Mouse (Mus musculus) embryonic facial prominence, embryonic 12.5 days (tissue): ENCODE measurements at regions not wholly inside any gene's neighbourhood (a gene's known extent, or its start where the extent isn't known, plus 50 kb on each side); places are given as distances from the start of the nearest gene placed in this dataset.

Source experiments
- ATAC-seq: fragments of 200-750 bp; cut with Nextera tagmentation; 2 replicates; pipeline ENCODE4 v1.8.0; 2017; ENCODE audit not compliant: insufficient number of reproducible peaks, insufficient read depth, low FRiP score, low TSS enrichment
- H3K27ac ChIP-seq: fragments of 300-500 bp; sonication (generic); 2 replicates; pipeline ENCODE4 v1.5.1; 2016; ENCODE audit warnings: mild to moderate bottlenecking
- H3K27me3 ChIP-seq: fragments of 300-500 bp; sonication (generic); 2 replicates; pipeline ENCODE4 v1.6.1; 2016; ENCODE audit warnings: mild to moderate bottlenecking, moderate library complexity
- H3K36me3 ChIP-seq: fragments of 300-500 bp; sonication (generic); 2 replicates; pipeline ENCODE4 v1.6.1; 2016; ENCODE audit warnings: mild to moderate bottlenecking
- H3K4me1 ChIP-seq: fragments of 300-500 bp; sonication (generic); 2 replicates; pipeline ENCODE4 v1.6.1; 2016
- H3K4me2 ChIP-seq: fragments of 300-500 bp; sonication (generic); replicated peaks from 2 replicates; pipeline ENCODE4 v1.6.1; 2016; ENCODE audit warnings: mild to moderate bottlenecking, moderate library complexity
- H3K4me3 ChIP-seq: fragments of 300-500 bp; sonication (generic); 2 replicates; pipeline ENCODE4 v1.5.1; 2016; ENCODE audit warnings: mild to moderate bottlenecking
- H3K9ac ChIP-seq: fragments of 300-500 bp; sonication (generic); 2 replicates; pipeline ENCODE4 v1.6.1; 2016; ENCODE audit warnings: mild to moderate bottlenecking, moderate library complexity
- H3K9me3 ChIP-seq: fragments of 300-500 bp; sonication (generic); 2 replicates; pipeline ENCODE4 v1.6.1; 2016; ENCODE audit warnings: mild to moderate bottlenecking, moderate library complexity
- WGBS: fragments of 180-500 bp; shearing (Covaris S2); methylation state at CpG from one replicate; pipeline ENCODE4 v1.1.7; 2016; 5-methylcytosine and 5-hydroxymethylcytosine counted together

- H3K4me1 ChIP-seq, result no peaks in the 10 kb centered on the region
- no peak overlapping the region for H3K9ac ChIP-seq
- H3K9me3 ChIP-seq, result no peaks in the 10 kb centered on the region
- H3K27me3 ChIP-seq, result no peaks in the 10 kb centered on the region
- ATAC-seq, result no peak
- no peak overlapping the region for H3K4me3 ChIP-seq
- H3K4me2 ChIP-seq, result no peak overlapping the region
- H3K36me3 ChIP-seq, result no peaks in the 10 kb centered on the region
- no peak overlapping the region for H3K27ac ChIP-seq
- 71% methylated on average over 2 of the region's 2 CpGs for WGBS
These were observed 423.0 kb downstream of the Cbln4 start for GRCm38 (mm10) chr2:171620253-171620652.

DNA sequence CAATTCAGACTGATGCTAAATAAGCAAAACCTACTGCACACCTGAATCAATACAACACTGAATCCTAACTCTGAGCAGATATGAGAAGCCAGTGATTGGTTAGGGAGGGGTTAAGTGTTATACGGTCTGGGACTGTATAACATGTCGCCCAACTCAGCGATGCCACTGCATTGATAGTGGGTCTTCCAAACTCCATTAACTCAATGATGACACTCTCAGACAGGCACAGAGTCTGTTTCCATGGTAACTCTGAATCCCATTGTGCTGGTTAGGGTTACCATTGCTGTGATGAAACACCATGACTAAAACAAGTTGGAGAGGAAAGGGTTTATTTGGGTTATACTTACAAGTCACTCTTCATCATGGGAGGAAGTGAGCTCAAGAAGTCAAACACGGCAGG is 424.5 kb downstream of the Cbln4 start:
- no peaks in the 10 kb centered on the region for H3K4me1 ChIP-seq
- no peak overlapping the region for H3K4me3 ChIP-seq
- WGBS, result 85% methylated on average over 4 of the region's 4 CpGs
- no peaks in the 10 kb centered on the region for H3K9me3 ChIP-seq
- no peak overlapping the region for H3K27ac ChIP-seq
- H3K27me3 ChIP-seq, result no peaks in the 10 kb centered on the region
- no peaks in the 10 kb centered on the region for H3K36me3 ChIP-seq
- no peak for ATAC-seq
- no peak overlapping the region for H3K9ac ChIP-seq
- no peak overlapping the region for H3K4me2 ChIP-seq

- H3K9me3 ChIP-seq, result no peaks in the 10 kb centered on the region
- no peaks in the 10 kb centered on the region for H3K36me3 ChIP-seq
- no peak for ATAC-seq
- 86% methylated on average over 9 of the region's 9 CpGs for WGBS
- no peak overlapping the region for H3K27ac ChIP-seq
- H3K9ac ChIP-seq, result no peak overlapping the region
- H3K27me3 ChIP-seq, result no peaks in the 10 kb centered on the region
- no peaks in the 10 kb centered on the region for H3K4me1 ChIP-seq
- no peak overlapping the region for H3K4me3 ChIP-seq
- no peak overlapping the region for H3K4me2 ChIP-seq
These were observed 424.9 kb downstream of the Cbln4 start for GRCm38 (mm10) chr2:171618333-171618732.

DNA sequence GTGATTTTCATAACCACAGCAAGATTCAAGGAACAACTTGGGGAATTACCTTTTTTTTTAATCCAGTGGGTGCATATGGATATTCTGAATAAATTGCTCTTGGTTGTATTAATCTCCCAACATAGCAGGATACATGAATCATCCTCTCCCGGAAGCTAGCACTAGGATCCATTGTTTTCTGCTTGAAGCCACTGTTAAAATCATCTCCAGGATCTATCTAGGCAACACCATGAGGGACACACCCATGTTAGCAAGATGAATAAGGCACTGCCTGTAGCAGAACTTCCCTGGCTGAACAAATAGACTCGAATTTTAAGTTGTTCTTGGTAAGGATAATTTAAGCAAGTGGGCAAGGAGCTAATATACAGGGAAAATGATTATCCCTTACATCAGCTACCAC is 427.8 kb downstream of the Cbln4 start:
- H3K4me2 ChIP-seq, result no peak overlapping the region
- ATAC-seq, result no peak

GRCm38 (mm10) chr2:171605064-171605463 is 438.2 kb downstream of the Cbln4 start:
- Histone ChIP-seq H3K4me1 (no peaks in the 10 kb centered on the region), H3K9me3 (no peaks in the 10 kb centered on the region), H3K27ac (no peak overlapping the region), H3K4me2 (no peak overlapping the region), H3K27me3 (no peaks in the 10 kb centered on the region), H3K9ac (no peak overlapping the region), H3K36me3 (no peaks in the 10 kb centered on the region), H3K4me3 (no peak overlapping the region)
- ATAC-seq, result no peak
- WGBS, result 54% methylated on average over 5 of the region's 5 CpGs

More for the DNA sequence above, 427.8 kb downstream of the Cbln4 start:
- Histone ChIP-seq H3K9ac (no peak overlapping the region), H3K4me1 (no peaks in the 10 kb centered on the region), H3K27me3 (no peaks in the 10 kb centered on the region), H3K36me3 (no peaks in the 10 kb centered on the region), H3K9me3 (no peaks in the 10 kb centered on the region), H3K4me3 (no peak overlapping the region), H3K27ac (no peak overlapping the region)
- WGBS, result 75% methylated on average over 2 of the region's 2 CpGs

DNA sequence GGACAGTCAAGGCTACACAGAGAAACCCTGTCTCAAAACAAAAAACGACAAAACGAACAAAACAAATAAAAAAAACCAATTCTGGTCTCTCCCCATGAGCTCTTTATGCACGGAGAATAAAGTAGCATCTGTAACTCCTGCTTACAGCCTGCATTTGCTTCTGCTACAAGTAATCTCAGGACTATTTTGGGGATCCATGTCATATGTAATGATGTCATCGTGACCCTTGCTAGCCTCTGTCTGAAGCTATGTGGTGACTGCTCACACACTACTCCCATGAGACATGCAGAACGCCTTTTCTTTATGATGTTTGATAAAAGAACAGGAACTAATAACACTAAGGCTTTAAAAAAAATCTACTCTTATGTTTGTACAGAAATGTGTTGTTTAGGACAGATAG is 448.0 kb downstream of the Cbln4 start:
- no peak for ATAC-seq
- Histone ChIP-seq H3K36me3 (no peaks in the 10 kb centered on the region), H3K9ac (no peak overlapping the region), H3K27me3 (no peaks in the 10 kb centered on the region), H3K4me3 (no peak overlapping the region), H3K27ac (no peak overlapping the region), H3K9me3 (no peaks in the 10 kb centered on the region), H3K4me1 (no peaks in the 10 kb centered on the region), H3K4me2 (no peak overlapping the region)
- WGBS, result 79% methylated on average over 5 of the region's 5 CpGs

DNA sequence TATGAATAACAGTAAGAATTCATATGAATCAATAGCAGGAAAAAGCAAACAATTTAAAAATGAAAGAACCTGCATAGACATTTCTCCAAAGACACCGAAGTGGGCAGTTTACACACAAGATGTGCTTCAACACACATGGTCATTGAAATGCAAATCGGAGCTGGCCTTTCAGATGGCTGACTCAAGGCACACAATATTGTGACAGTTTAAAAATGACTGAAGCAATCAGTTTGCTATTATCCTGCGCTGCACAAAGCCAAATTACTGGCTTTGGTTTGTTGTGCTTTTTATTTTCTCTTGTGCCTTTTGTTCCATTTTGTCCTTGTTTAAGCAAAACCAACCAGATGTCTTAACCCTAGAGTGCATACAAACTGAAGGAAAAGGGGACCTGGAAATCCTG is 449.4 kb downstream of the Cbln4 start:
- no peak overlapping the region for H3K4me3 ChIP-seq
- H3K27ac ChIP-seq, result no peak overlapping the region
- no peaks in the 10 kb centered on the region for H3K4me1 ChIP-seq
- no peak for ATAC-seq
- H3K9ac ChIP-seq, result no peak overlapping the region
- no peaks in the 10 kb centered on the region for H3K9me3 ChIP-seq
- no peaks in the 10 kb centered on the region for H3K27me3 ChIP-seq
- 74% methylated on average over 3 of the region's 3 CpGs for WGBS
- no peak overlapping the region for H3K4me2 ChIP-seq
- no peaks in the 10 kb centered on the region for H3K36me3 ChIP-seq

- Histone ChIP-seq H3K27ac (no peak overlapping the region), H3K27me3 (no peaks in the 10 kb centered on the region), H3K9ac (no peak overlapping the region), H3K4me3 (no peak overlapping the region), H3K4me2 (no peak overlapping the region), H3K36me3 (no peaks in the 10 kb centered on the region), H3K9me3 (no peaks in the 10 kb centered on the region), H3K4me1 (no peaks in the 10 kb centered on the region)
- 86% methylated on average over 6 of the region's 6 CpGs for WGBS
- no peak for ATAC-seq
These were observed 451.0 kb downstream of the Cbln4 start for GRCm38 (mm10) chr2:171592315-171592714.

DNA sequence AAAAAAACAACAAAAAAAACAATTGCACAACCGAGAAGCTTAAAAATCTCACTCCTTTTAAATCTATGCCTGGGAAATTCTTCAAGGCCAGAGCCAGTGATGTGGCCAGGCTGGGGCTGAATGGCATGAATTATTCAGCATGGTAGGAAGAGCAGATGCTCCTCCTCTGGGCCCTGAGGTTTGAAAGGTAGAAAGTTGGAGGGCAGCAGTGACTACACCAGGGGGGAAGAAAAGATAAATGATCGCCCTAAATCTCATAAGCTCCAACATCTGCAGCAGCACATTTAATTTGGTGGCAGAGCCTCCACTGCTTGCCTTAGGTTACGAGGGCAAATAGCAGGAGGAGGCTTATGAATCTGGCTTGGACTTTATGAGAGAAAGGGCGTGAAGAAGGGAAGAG is 455.1 kb downstream of the Cbln4 start:
- WGBS, result 49% methylated on average over 4 of the region's 4 CpGs
- Histone ChIP-seq H3K4me2 (no peak overlapping the region), H3K27me3 (no peaks in the 10 kb centered on the region), H3K4me1 (no peaks in the 10 kb centered on the region), H3K27ac (peak overlapping the region; percentile 54; the same call in 1 of the 2 replicates), H3K36me3 (no peaks in the 10 kb centered on the region), H3K9me3 (no peaks in the 10 kb centered on the region), H3K9ac (no peak overlapping the region), H3K4me3 (no peak overlapping the region)
- ATAC-seq, result no peak

- Histone ChIP-seq H3K4me3 (no peak overlapping the region), H3K27ac (no peak overlapping the region), H3K4me1 (no peaks in the 10 kb centered on the region), H3K36me3 (no peaks in the 10 kb centered on the region), H3K4me2 (no peak overlapping the region), H3K9ac (no peak overlapping the region), H3K27me3 (no peaks in the 10 kb centered on the region), H3K9me3 (no peaks in the 10 kb centered on the region)
- 66% methylated on average over 9 of the region's 9 CpGs for WGBS
- no peak for ATAC-seq
These were observed 455.6 kb downstream of the Cbln4 start for GRCm38 (mm10) chr2:171587635-171588034.

DNA sequence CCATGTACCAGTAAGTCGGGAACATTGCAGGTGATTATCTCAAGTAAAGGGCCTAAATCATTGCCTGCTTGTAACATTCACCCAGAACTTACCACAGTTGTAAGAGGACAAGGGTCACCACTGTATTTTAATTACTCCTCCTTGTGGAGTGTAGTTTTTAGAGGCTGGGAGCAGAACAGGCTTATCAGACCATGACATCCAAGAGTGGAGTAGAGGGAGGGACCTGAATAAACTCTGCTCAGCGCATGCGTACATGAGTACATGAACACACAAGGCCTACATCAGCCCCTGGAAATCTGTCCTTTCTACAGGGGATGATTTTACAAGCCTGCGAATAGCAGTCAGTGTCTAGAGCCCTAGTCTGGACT is 456.4 kb downstream of the Cbln4 start:
- Histone ChIP-seq H3K27me3 (no peaks in the 10 kb centered on the region), H3K9ac (no peak overlapping the region), H3K4me1 (no peaks in the 10 kb centered on the region), H3K4me3 (no peak overlapping the region), H3K36me3 (no peaks in the 10 kb centered on the region), H3K9me3 (no peaks in the 10 kb centered on the region), H3K4me2 (no peak overlapping the region), H3K27ac (no peak overlapping the region)
- 91% methylated on average over 4 of the region's 4 CpGs for WGBS
- ATAC-seq, result no peak

- no peaks in the 10 kb centered on the region for H3K4me1 ChIP-seq
- no peak overlapping the region for H3K9ac ChIP-seq
- H3K27ac ChIP-seq, result no peak overlapping the region
- H3K4me3 ChIP-seq, result no peak overlapping the region
- H3K9me3 ChIP-seq, result no peaks in the 10 kb centered on the region
- no peaks in the 10 kb centered on the region for H3K27me3 ChIP-seq
- ATAC-seq, result 0 out of 2 replicates have a peak, but pooled peaks have one; percentile 6
- H3K4me2 ChIP-seq, result no peak overlapping the region
- no peaks in the 10 kb centered on the region for H3K36me3 ChIP-seq
- 82% methylated on average over 6 of the region's 6 CpGs for WGBS
These were observed 456.9 kb downstream of the Cbln4 start for GRCm38 (mm10) chr2:171586217-171586852.

- no peak overlapping the region for H3K27ac ChIP-seq
- WGBS, result 51% methylated on average over 3 of the region's 3 CpGs
- H3K4me3 ChIP-seq, result no peak overlapping the region
- ATAC-seq, result no peak
- H3K4me2 ChIP-seq, result no peak overlapping the region
- H3K27me3 ChIP-seq, result no peaks in the 10 kb centered on the region
- H3K4me1 ChIP-seq, result no peaks in the 10 kb centered on the region
- H3K9me3 ChIP-seq, result no peaks in the 10 kb centered on the region
- no peak overlapping the region for H3K9ac ChIP-seq
- no peaks in the 10 kb centered on the region for H3K36me3 ChIP-seq
These were observed 468.9 kb downstream of the Cbln4 start for GRCm38 (mm10) chr2:171574360-171574759.
